Mouse (Mus musculus): ENCODE data around the gene Fam107a. TPM values are rescaled to one million over a fixed set of nuclear protein-coding genes. Genes with fewer than 3 reads are reported as not detected.
A peak's percentile ranks its signal among the peaks of the same experiment; 100 is the strongest.

Gene Fam107a
- polyA plus RNA-seq, 1 experiment from 2014 or later: 7.8 TPM

GRCm38 (mm10) chr14:8340226-8340625 lies 22.4 kb upstream of the Fam107a start:
- no peaks in the 10 kb centered on the region for H3K36me3 ChIP-seq (ENCODE audit: insufficient read depth, low read length)
- no peaks in the 10 kb centered on the region for H3K27me3 ChIP-seq (ENCODE audit: insufficient read depth, low read length)
- WGBS: 78% methylated on average over 4 of the region's 4 CpGs
- H3K4me3 ChIP-seq (ENCODE audit: low read length): no peak overlapping the region
- no peaks in the 10 kb centered on the region; the same call in 1 of the 2 replicates for H3K9me3 ChIP-seq (ENCODE audit: low read length)
- no peak for ATAC-seq (ENCODE audit: low FRiP score, low TSS enrichment)
- no peak overlapping the region for H3K9ac ChIP-seq (replicated peaks; ENCODE audit: low read length)
- H3K4me2 ChIP-seq (replicated peaks; ENCODE audit: low read depth, low read length): no peak overlapping the region
- H3K27ac ChIP-seq (ENCODE audit: low read length): no peak overlapping the region
- peaks cover 10% of the 10 kb centered on the region for H3K4me1 ChIP-seq (ENCODE audit: insufficient read depth, low read length)

- no peak overlapping the region for H3K4me2 ChIP-seq (replicated peaks; ENCODE audit: low read depth, low read length)
- no peaks in the 10 kb centered on the region; the same call in 1 of the 2 replicates for H3K9me3 ChIP-seq (ENCODE audit: low read length)
- H3K36me3 ChIP-seq (ENCODE audit: insufficient read depth, low read length): no peaks in the 10 kb centered on the region
- H3K4me1 ChIP-seq (ENCODE audit: insufficient read depth, low read length): peaks cover 35% of the 10 kb centered on the region
- no peak overlapping the region for H3K4me3 ChIP-seq (ENCODE audit: low read length)
- peak overlapping the region; percentile 83 for H3K27ac ChIP-seq (ENCODE audit: low read length)
- 6% methylated on average over 10 of the region's 10 CpGs for WGBS
- peak overlapping the region; percentile 40 for H3K9ac ChIP-seq (replicated peaks; ENCODE audit: low read length)
- no peaks in the 10 kb centered on the region for H3K27me3 ChIP-seq (ENCODE audit: insufficient read depth, low read length)
- peak; percentile 66 for ATAC-seq (ENCODE audit: low FRiP score, low TSS enrichment)
Measured at GRCm38 (mm10) chr14:8335947-8336346, 18.1 kb upstream of the Fam107a start.

- no peak overlapping the region for H3K9ac ChIP-seq (replicated peaks; ENCODE audit: low read length)
- no peak for ATAC-seq (ENCODE audit: low FRiP score, low TSS enrichment)
- H3K4me1 ChIP-seq (ENCODE audit: insufficient read depth, low read length): peaks cover 49% of the 10 kb centered on the region
- H3K27ac ChIP-seq (ENCODE audit: low read length): no peak overlapping the region
- H3K4me3 ChIP-seq (ENCODE audit: low read length): no peak overlapping the region
- no peak overlapping the region for H3K4me2 ChIP-seq (replicated peaks; ENCODE audit: low read depth, low read length)
- H3K9me3 ChIP-seq (ENCODE audit: low read length): no peaks in the 10 kb centered on the region; the same call in 1 of the 2 replicates
- no peaks in the 10 kb centered on the region for H3K27me3 ChIP-seq (ENCODE audit: insufficient read depth, low read length)
- 81% methylated on average over 3 of the region's 3 CpGs for WGBS
- H3K36me3 ChIP-seq (ENCODE audit: insufficient read depth, low read length): no peaks in the 10 kb centered on the region
Measured at GRCm38 (mm10) chr14:8334511-8334910, 16.7 kb upstream of the Fam107a start.

- 0 out of 2 replicates have a peak, but pooled peaks have one; percentile 4 for ATAC-seq (ENCODE audit: low FRiP score, low TSS enrichment)
- Histone ChIP-seq H3K4me3 (ENCODE audit: low read length) (no peak overlapping the region), H3K27me3 (ENCODE audit: insufficient read depth, low read length) (no peaks in the 10 kb centered on the region; the same call in 1 of the 2 replicates), H3K9me3 (ENCODE audit: low read length) (no peaks in the 10 kb centered on the region; the same call in 1 of the 2 replicates), H3K4me2 (replicated peaks; ENCODE audit: low read depth, low read length) (no peak overlapping the region), H3K4me1 (ENCODE audit: insufficient read depth, low read length) (peaks cover 57% of the 10 kb centered on the region), H3K27ac (ENCODE audit: low read length) (peak overlapping the region; percentile 88), H3K36me3 (ENCODE audit: insufficient read depth, low read length) (no peaks in the 10 kb centered on the region), H3K9ac (replicated peaks; ENCODE audit: low read length) (no peak overlapping the region)
- WGBS: 65% methylated on average over 11 of the region's 11 CpGs
Measured at GRCm38 (mm10) chr14:8332314-8333252, 14.8 kb upstream of the Fam107a start.

GRCm38 (mm10) chr14:8331307-8331905 lies 13.6 kb upstream of the Fam107a start:
- H3K4me2 ChIP-seq (replicated peaks; ENCODE audit: low read depth, low read length): peak overlapping the region; percentile 39
- H3K9me3 ChIP-seq (ENCODE audit: low read length): no peaks in the 10 kb centered on the region
- peak; percentile 65 for ATAC-seq (ENCODE audit: low FRiP score, low TSS enrichment)
- peak overlapping the region; percentile 88 for H3K27ac ChIP-seq (ENCODE audit: low read length)
- no peaks in the 10 kb centered on the region; the same call in 1 of the 2 replicates for H3K27me3 ChIP-seq (ENCODE audit: insufficient read depth, low read length)
- 46% methylated on average over 14 of the region's 14 CpGs for WGBS
- peaks cover 68% of the 10 kb centered on the region for H3K4me1 ChIP-seq (ENCODE audit: insufficient read depth, low read length)
- no peak overlapping the region for H3K4me3 ChIP-seq (ENCODE audit: low read length)
- H3K36me3 ChIP-seq (ENCODE audit: insufficient read depth, low read length): no peaks in the 10 kb centered on the region
- no peak overlapping the region for H3K9ac ChIP-seq (replicated peaks; ENCODE audit: low read length)

- WGBS: 43% methylated on average over 6 of the region's 6 CpGs
- Histone ChIP-seq H3K4me1 (ENCODE audit: insufficient read depth, low read length) (peaks cover 62% of the 10 kb centered on the region), H3K9me3 (ENCODE audit: low read length) (no peaks in the 10 kb centered on the region), H3K4me3 (ENCODE audit: low read length) (no peak overlapping the region), H3K27me3 (ENCODE audit: insufficient read depth, low read length) (no peaks in the 10 kb centered on the region; the same call in 1 of the 2 replicates), H3K27ac (ENCODE audit: low read length) (peak overlapping the region; percentile 88), H3K4me2 (replicated peaks; ENCODE audit: low read depth, low read length) (no peak overlapping the region), H3K36me3 (ENCODE audit: insufficient read depth, low read length) (no peaks in the 10 kb centered on the region), H3K9ac (replicated peaks; ENCODE audit: low read length) (no peak overlapping the region)
- ATAC-seq (ENCODE audit: low FRiP score, low TSS enrichment): no peak
Measured at GRCm38 (mm10) chr14:8330390-8330789, 12.6 kb upstream of the Fam107a start.

GRCm38 (mm10) chr14:8329552-8329951 lies 11.7 kb upstream of the Fam107a start:
- Histone ChIP-seq H3K9ac (replicated peaks; ENCODE audit: low read length) (no peak overlapping the region), H3K36me3 (ENCODE audit: insufficient read depth, low read length) (no peaks in the 10 kb centered on the region), H3K4me2 (replicated peaks; ENCODE audit: low read depth, low read length) (no peak overlapping the region), H3K4me1 (ENCODE audit: insufficient read depth, low read length) (peaks cover 62% of the 10 kb centered on the region), H3K4me3 (ENCODE audit: low read length) (no peak overlapping the region), H3K27me3 (ENCODE audit: insufficient read depth, low read length) (no peaks in the 10 kb centered on the region; the same call in 1 of the 2 replicates), H3K9me3 (ENCODE audit: low read length) (no peaks in the 10 kb centered on the region), H3K27ac (ENCODE audit: low read length) (peak overlapping the region; percentile 88)
- 70% methylated on average over 4 of the region's 4 CpGs for WGBS
- ATAC-seq (ENCODE audit: low FRiP score, low TSS enrichment): no peak

- Histone ChIP-seq H3K9ac (replicated peaks; ENCODE audit: low read length) (no peak overlapping the region; the same call in 1 of the 2 replicates), H3K4me3 (ENCODE audit: low read length) (no peak overlapping the region), H3K4me1 (ENCODE audit: insufficient read depth, low read length) (peaks cover 53% of the 10 kb centered on the region), H3K27ac (ENCODE audit: low read length) (peak overlapping the region; percentile 83), H3K4me2 (replicated peaks; ENCODE audit: low read depth, low read length) (no peak overlapping the region), H3K36me3 (ENCODE audit: insufficient read depth, low read length) (no peaks in the 10 kb centered on the region), H3K9me3 (ENCODE audit: low read length) (no peaks in the 10 kb centered on the region), H3K27me3 (ENCODE audit: insufficient read depth, low read length) (no peaks in the 10 kb centered on the region; the same call in 1 of the 2 replicates)
- WGBS: 48% methylated on average over 1 of the region's 1 CpGs
- no peak; the same call in 1 of the 2 replicates for ATAC-seq (ENCODE audit: low FRiP score, low TSS enrichment)
Measured at GRCm38 (mm10) chr14:8327371-8327770, 9.5 kb upstream of the Fam107a start.

- H3K4me3 ChIP-seq (ENCODE audit: low read length): no peak overlapping the region
- no peaks in the 10 kb centered on the region for H3K36me3 ChIP-seq (ENCODE audit: insufficient read depth, low read length)
- peaks cover 49% of the 10 kb centered on the region for H3K4me1 ChIP-seq (ENCODE audit: insufficient read depth, low read length)
- H3K9ac ChIP-seq (replicated peaks; ENCODE audit: low read length): no peak overlapping the region
- peak; percentile 49 for ATAC-seq (ENCODE audit: low FRiP score, low TSS enrichment)
- peak overlapping the region; percentile 83 for H3K27ac ChIP-seq (ENCODE audit: low read length)
- H3K9me3 ChIP-seq (ENCODE audit: low read length): no peaks in the 10 kb centered on the region
- no peaks in the 10 kb centered on the region; the same call in 1 of the 2 replicates for H3K27me3 ChIP-seq (ENCODE audit: insufficient read depth, low read length)
- no peak overlapping the region for H3K4me2 ChIP-seq (replicated peaks; ENCODE audit: low read depth, low read length)
Measured at GRCm38 (mm10) chr14:8326961-8327360, 9.1 kb upstream of the Fam107a start.

Data from kidney, embryonic 16.5 days (tissue).